Mouse (Mus musculus): ENCODE measurements around the gene Ckap5. TPM values are rescaled to one million over a fixed set of nuclear protein-coding genes. Genes with fewer than 3 reads are reported as not detected.

Ckap5 gene
- polyA plus RNA-seq, 3 experiments from 2014 or later, result 47.0 to 82.9 (median 47.1) TPM

DNA sequence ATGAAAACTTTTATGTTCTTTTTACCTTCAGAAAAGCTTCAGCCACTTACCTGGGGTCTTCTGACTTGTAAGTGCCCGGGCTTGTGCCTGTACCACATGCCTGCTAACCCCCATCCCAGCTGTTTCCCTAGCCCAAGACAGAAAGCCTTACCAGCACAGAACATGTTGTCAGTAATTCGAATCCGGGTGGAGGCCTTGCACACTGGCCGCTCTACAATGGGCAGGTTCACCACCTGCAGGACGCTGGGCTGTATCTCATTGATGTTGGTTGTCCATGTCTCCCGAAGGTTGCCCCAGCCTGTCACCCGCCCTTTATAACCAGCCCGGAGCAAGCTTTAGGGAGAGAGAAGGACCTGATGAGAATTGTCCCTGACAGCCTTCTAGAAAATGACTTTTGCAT, 101.6 kb downstream of the Ckap5 start:
- ATAC-seq, result no peak

DNA sequence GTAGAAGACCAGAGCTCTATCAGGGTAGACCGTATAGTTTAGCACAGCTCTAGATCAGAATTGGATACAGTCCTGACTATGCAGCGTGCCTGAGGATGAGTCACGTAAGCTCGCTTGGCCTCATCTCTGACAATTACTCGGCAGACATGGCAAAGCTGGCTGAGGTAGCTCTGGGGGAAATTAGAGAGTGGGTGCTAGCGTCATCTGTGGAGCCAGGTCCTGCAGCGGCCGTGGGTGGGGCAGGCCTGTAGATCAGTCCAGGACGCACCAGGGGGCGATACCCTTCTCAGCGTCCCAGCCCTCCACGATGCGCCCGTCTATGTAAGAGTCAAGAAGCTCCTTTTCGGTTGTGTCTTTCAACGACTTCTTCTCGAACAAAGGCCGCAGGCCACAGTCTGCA, 103.1 kb downstream of the Ckap5 start:
- ATAC-seq, result no peak

DNA sequence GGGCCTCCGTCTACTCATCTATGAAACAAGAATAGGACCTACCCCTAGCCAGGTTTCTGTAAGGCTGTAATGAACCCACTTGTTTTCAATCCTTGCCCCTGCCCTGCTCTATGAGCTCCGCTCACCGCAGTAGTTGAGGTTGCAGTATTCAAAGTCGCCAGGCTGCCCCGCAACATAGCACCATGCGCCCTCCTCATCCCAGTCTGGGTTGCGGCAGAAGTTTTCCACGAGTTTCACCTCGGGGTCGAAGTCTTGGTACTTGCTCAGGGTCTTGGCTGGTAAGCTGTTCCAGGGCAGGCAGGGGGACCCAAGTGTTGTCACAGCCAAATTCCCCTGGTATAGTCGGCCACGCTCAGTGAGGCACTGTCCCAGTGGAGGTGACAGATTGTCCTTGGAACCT, 103.8 kb downstream of the Ckap5 start:
- ATAC-seq, result no peak

DNA sequence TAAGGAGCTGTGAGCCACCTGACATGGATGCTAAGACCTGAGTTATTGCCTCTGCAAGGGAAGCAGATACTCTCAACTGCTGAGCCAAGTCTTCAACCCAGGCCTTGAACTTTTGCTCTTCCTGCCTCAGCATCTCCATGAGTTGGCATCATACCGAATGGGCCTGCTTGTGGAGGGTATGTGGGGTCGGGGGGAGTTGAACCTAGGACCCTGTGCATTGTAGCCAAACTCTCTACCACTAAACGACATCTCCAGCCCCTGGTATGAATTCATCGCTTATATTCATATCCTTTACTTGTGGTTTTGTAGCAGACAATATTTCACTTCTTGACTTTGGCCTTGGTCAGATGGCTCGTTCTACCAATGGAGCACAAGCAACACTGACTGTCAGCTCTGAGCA, 105.3 kb downstream of the Ckap5 start:
- no peak for ATAC-seq

DNA sequence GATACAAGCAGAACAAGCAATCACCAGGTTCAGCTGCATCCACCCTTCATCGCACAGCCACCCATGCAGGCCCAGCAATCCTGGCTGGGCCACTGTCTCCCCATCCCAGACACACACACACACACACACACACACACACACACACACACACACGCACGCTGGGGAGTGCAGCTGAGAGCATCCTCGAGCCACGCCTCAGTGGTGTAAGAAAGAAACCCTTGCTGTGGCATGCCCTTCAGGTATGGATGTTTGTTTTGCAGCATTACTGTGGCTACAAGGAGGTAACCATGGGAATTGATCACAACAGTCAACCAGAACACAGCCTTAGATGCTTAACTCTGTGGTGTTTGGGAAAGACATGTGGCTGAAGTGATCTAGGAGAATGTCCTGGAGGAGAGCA, 105.8 kb downstream of the Ckap5 start:
- ATAC-seq, result no peak

DNA sequence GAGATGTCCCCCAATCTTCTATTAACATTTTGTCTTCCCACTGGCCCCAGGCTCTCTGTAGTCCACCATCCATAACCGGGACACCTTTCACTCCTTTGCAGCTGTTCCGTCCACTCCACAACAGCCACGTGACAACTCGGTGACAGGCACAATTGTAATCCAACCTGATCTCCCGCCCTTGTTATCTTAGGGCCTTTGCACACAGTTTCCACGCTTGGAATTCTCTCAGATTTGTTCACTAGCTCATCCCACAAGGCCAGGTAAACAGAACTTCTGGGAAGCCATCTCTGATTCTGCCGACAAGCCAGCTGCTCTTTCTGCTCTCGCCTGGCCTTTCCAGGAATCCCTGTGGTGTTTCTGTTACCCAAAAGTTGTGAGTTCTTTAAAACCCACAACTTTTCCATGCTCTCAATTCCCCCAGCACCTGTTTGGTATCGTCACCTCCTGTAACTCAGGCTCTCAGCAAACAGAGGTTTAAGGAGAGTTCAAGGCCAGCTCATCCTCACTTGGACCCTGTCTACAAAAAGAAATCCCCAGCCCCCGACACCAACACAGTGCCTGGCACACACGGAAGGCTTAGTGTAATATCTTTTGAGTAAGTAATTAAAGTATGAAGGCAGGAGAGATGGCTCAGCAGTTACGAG, 106.9 kb downstream of the Ckap5 start:
- ATAC-seq, result no peak

DNA sequence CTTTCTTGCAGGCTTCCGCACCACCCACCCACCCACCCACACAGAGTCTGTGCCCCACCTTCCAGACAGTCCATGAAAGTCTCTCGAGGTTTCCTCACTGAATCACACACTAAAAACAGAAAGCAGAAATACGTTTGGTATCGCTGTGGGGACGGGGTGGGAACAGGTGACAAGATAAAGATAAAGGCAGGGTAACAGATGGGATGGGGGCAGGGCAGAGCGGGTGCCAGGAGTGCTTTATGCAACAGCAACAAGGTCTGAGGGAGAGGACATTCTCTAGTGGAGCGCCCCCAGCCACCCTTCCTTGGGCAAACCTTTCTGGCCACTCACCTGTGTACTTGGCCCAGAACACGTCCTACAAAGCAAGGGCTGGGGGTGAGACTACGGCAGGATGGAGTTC, 108.3 kb downstream of the Ckap5 start:
- ATAC-seq, result no peak

DNA sequence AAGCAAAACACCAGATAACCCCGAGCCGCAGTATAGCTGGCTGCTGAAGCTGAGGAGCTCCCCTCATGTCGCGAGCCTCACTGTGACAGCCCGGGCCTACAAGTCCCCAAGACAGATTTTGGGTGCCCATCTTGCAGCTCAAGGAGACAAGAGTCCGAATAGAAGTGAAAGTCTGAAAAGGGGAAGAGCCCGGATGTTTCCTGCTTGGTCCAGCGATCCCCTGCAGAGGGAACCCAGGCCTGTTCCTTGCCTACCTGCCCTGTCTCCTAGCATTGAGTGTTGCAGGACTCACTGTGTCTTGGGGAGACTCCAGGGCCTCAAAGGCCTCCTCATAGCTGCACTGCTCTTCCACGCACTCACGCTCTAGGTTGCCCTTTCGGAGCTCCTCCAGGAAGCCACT, 108.9 kb downstream of the Ckap5 start:
- no peak for ATAC-seq

DNA sequence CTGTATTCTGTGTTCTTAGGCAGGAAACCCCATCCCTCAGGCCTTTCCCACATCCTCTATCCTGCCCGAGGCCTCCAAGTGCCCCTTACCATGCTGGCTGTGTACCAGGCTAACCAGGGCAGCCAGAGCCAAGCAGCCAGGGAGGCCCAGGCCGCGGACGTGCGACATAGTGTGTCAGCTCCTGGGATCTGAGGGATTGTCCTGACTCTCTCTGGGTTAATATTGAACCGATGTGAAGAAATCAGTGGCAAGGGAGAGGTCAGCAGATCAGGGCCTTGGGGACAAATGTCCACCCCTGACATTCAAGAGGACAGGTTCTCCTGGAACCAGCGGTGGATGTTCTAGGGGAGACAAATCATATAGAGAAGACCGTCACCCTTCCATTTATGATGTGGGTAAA, 109.7 kb downstream of the Ckap5 start, which contains the start of gene F2:
Gene F2, minus strand, starts transcription at position 186 of the 400 bp plus-strand sequence.
- ATAC-seq, result no peak

DNA sequence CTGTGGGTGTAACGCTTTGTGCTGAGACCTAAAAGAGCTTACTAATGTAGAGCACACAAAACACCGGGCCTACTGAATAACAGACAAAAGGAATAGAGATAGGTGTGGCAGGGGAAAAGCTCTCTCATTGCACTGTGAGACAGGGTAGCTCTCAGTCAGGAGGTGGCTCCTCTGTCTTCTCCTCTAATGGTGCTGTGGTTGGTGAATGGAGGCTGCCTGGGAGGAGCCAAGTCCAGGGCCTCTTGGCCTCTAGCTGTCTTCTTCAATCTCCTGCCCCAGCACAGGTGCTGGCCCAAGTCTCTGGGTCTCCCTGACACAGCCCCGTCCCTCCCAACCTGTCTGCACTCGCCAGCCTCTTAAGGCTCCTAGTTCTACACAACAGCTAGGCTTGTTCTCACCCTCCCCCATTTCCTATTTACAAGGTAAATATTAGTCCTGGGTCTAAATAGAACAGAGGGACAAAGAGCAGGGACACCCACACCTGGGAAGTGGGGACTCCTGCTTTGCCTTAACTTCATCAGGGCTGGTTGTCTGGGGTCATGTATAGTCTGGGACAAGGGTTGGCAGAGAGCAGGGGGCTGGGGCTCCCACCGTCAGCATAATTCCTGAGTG, 110.3 kb downstream of the Ckap5 start:
- no peak for ATAC-seq

DNA sequence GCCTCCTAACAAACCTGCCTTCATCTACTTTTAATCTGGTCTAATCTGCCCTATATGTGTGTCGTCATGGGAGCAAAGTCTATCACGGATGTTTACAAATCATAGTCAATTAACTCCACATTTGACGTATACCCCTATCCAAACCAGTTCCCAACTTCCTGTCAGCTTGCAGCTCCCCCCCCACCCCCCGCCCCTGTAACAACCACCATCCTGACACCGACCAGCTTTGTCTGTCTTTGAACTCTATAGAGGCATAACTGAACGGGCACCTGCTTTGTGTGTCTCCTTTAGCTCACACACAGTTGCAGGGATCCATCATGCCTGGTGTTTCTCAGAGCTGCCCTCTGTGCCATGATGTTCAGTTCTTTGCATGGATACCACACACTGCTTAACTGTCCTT, 112.4 kb downstream of the Ckap5 start:
- ATAC-seq, result no peak

DNA sequence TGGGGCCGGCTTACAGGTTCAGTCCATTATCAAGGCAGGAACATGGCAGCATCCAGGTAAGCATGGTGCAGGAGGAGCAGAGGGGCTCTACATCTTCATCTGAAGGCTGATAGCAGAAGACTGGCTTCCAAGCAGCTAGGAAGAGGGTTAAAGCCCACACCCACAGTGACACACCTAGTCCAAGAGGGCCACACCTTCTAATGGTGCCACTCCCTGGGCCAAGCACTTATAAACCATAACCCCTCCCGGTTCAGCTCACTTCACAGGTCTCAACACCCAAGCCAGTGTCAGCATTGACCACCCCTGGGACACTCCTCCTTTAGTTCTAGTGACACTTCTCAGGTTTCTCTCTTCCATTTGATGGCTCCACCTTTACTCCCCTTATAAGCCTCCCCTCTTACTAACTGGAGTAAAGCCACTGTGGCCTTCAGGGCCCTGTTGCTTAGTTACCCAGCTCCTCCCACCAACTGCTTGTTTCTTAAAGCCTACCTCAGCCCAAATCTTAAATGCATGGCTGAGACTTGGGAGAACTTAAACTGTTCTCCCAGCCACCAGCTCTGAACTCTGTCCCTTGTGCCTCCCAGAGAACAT, 116.4 kb downstream of the Ckap5 start:
- ATAC-seq, result no peak

DNA sequence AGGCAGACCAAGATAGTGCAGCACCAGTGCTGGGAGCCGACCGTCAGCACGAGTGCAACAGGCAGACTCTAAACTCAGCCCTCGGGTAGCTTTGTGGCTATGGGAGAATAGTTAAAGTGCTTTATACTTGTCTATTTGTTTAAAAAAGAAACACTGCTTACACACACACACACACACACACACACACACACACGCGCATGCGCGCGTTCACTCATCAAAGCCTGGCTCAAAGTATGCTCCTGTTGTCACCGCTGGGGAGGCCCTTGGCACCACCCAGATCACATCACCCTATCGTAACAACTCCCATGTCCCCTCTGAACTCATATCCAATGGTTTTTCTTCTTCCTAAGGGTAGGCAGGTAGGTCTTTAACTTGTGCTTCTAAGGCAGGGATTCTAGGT, 117.5 kb downstream of the Ckap5 start:
- no peak for ATAC-seq

DNA sequence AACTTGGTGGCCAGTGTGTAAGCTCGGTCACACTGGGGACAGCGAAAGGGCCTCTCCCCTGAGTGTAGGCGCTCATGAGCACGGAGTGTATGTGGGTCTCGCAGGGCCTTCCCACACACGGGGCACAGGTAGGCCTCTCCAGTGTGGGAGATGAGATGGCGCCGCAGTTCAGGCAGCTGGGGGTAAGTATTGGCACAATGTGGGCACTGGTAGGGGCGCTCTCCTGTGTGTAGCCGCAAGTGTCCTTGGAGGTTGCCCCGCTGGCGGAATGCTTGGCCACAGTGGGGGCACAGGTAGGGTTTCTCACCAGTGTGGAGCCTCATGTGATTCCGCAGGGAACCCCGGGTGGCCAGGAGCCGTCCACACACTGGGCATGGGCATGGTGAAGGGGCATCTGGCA, 118.8 kb downstream of the Ckap5 start:
- no peak for ATAC-seq

DNA sequence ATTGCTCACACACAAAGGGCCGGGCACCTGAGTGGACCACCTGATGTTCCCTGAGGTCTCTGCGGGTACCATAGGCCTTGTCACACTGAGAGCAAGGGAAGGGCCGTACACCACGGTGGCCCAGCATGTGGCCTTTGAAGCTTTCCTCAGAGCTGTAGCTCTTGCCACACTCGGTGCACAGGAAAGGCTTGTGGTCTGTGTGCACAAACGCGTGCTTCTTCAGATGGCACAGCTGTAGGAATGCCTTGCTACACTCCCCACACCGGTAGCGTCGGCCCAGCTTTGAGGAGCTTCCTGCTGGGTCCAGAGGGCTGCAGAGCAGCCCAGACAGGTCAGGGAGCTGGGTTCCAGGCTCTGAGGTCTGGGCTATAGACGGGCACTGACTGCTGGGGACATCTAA, 119.2 kb downstream of the Ckap5 start:
- ATAC-seq, result no peak

DNA sequence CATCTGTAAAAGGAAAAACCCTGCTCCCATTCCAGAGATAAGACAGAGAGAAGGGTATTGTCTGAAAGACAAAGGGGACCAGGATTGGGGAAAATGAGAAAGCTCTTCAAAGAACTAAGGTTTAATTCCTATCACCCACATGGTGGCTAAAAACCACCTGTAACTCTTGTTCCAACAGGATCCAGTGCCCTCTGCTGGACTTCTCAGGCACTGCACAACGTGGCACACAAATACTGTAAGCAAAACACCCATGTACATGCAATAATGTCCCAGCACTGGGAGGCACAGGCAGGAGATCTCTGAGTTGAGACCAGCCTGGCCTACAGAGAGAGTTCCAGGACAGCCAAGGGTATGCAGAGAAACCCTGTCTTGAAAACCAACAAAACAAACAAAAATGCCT, 120.2 kb downstream of the Ckap5 start:
- ATAC-seq, result no peak

DNA sequence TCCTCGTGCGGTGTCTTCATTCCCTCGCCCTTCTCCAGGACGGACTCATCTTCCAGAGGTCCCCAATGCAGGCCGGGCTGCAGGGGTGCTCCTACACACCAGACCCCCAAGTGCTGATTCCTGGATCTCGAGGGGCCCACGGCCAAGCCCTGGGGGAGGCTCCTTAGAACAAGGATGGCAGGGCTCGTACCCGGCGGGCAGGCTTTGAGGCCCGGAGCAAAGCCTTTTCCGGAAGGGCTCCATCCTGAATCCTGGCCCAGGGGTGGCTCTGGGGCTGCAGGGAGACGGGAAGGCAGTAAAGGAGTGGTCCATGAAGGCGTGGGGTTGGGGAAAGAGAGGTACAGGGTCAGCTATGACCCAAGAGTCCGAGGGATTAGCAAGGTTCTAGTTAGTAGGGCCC, 122.6 kb downstream of the Ckap5 start:
- no peak for ATAC-seq

DNA sequence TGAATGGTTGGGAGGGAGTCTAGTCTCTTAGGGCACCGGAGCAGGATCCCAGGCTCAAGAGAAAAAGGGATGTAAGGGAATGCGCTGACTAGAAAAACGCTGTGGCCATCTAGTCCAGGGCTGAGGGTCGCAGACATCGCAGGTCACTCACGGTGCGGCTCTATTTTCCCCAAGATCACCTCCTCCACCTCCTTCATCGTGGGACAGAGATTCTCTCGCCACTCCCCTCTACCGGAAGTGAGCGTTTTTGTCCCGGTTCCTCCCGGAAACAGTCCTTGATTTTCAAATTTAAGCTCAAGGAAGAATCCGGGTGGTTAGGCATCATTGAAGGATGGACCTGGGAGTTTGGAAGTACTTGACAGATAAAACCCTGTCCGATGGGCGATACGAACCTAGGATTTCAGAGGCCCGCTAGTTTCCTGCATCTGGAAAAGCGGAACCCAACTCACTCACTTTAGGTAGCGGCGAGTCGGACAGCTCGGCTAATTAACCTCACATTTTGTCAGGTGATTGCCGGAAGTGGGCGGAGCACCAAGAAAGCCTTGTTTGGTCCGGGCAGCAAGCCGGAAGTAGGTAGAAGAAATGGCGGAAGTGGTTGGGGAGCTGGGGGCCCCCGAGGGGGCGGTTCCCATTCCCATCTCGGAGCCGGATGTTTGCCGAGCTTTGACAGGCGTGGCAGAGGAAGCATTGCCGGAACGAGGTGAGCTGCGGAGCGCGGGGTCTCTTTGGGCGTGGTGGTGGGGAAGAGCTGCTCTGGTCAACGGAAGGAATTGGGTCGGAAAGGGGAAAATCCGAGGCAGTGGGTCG, 123.2 kb downstream of the Ckap5 start, which contains the start of the genes Zfp408 and Arhgap1:
Gene Zfp408, minus strand, starts transcription at position 239 of the 807 bp plus-strand sequence.
Gene Arhgap1, plus strand, starts transcription at position 308 of the 807 bp plus-strand sequence.
- ATAC-seq, result peak; percentile 96

DNA sequence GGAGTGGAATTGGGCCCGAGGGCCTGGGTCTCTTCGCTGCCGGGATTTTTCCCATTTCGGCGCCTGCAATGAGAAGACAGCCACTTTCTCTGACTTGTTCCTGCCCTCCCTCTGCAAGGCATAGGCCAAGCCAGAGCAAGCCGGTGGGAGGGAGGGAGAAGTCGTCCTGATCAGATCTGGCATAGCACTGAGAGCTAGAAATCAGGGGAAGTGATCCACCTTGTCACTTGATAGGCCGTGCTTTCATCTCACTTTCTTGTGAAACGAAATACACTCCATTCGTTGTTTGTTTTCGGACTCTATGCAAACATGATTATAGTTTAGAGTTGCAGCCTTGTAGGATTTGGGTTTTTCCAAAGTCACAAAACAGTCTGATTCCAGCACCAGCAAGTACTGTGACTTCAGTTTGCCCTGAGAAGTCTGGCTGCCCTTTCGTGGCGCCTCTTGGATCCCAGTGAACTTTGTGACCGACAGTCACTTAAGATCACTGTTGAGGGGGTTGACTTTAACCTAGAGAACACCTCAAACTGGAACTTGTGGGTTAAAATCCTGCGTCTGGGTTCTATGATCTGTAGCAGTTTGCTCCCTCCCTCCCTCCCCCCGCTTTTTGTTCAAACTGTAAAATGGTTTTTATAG, 123.9 kb downstream of the Ckap5 start:
- no peak for ATAC-seq

DNA sequence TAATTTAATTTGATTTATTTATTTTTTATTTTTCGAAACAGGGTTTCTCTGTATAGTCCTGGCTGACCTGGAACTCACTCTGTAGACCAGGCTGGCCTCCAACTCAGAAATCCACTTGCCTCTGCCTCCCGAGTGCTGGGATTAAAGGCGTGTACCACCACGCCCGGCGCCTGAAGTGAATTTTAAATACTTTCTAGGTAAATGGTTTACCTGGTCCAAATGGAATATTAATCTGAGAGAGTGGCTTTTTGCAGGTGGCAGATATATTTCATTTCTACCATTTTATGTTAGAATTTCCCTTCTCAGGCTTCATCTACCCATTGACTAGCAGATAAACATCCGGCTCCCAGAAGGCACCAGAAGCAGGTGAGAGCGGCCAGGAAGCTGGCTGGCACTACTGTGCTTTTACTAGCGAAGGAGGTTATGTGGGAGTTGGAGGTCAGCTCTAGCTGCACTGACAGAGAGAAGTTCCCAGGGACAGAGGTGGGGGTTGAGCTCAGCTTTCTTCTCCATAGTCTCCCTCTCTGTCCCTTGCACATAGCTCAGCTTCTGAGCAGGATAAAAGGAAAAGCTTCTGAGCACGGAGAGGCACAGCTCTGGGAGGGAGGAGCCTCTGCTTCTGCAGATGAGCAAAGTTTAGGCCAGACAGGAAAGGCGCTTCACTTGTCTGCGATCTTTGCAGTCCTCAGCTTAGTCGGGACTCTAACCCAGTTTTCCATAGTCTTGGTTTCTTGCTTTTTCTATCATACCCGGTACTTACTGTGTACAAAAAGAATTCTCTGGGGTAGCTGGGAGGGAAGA, 125.1 kb downstream of the Ckap5 start:
- no peak for ATAC-seq

DNA sequence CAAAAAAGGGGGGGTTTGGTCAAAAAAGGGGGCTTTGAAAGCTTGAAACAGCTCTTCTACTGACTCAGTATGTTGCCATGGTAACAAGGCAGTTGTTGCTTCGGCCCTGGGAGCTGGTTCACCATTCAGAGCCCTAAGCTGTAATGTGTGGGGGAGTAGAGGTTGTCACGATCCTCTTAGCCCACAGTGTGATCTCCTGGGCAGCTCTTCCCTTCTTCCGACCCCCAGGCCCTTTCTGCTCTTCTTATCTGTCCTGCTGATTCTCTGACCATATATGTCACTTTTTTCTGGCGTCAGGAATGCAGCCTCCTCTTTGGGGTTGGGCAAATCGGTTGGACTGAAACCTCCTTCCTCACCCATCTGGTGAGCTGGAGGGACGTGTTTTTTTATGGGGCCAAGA, 126.3 kb downstream of the Ckap5 start:
- ATAC-seq, result no peak

DNA sequence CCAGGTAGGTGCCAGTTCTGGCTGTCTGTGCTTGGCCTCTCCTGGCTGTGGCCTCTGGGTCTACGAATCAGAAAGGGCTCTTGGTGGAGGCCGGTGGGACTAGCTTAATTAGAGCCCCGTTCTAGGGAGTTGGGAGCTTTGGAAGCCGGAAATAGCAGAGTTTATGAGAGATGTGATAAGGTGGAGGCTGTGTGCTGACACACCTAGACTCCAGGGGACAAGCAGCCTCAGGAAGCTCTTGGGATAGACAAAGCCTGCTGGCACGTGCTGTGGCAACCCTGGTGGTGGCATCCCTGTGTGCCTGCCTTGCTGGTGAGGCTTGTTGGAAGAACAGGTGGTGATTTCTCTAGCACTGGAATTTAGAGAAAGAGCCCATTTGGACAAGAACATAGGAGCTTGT, 128.8 kb downstream of the Ckap5 start:
- ATAC-seq, result no peak
